Mouse (Mus musculus) embryonic fibroblast, embryonic 13.5 days (primary cell): ENCODE results near the gene Kdm1a. TPM values are rescaled to one million over a fixed set of nuclear protein-coding genes. Genes with fewer than 3 reads are reported as not detected.

Experiments used
- H3K27ac ChIP-seq: 2 replicates; pipeline ENCODE4 v1.5.1; 2012; ENCODE audit warnings: low read length, control low read depth, inconsistent platforms; ENCODE audit not compliant: insufficient read depth
- H3K4me1 ChIP-seq: 2 replicates; pipeline ENCODE4 v1.6.1; 2011; ENCODE audit warnings: low read length; ENCODE audit not compliant: control insufficient read depth, insufficient read depth
- H3K4me3 ChIP-seq: 2 replicates; pipeline ENCODE4 v1.5.1; 2011; ENCODE audit warnings: mild to moderate bottlenecking, control low read depth, low read length; ENCODE audit not compliant: insufficient read depth
- CTCF ChIP-seq: IDR thresholded peaks from 2 replicates; pipeline ENCODE4 v1.5.1; 2011; ENCODE audit warnings: mild to moderate bottlenecking, control low read depth, low read length, moderate library complexity, borderline replicate concordance; ENCODE audit not compliant: insufficient read depth
- POLR2A ChIP-seq: IDR thresholded peaks from 2 replicates; pipeline ENCODE4 v1.6.1; 2011; ENCODE audit warnings: low read depth, mild to moderate bottlenecking, control low read depth, low read length, moderate library complexity
- polyA plus RNA-seq: library from polyadenylated mRNA; stranded (reverse); fragments of >200 nt; gene quantifications from 2 replicates; pipeline ENCODE4 v1.2.4, GENCODE M21; 2011; ENCODE audit warnings: low read depth; ENCODE audit not compliant: missing spikeins, insufficient read length

The Kdm1a gene
- polyA plus RNA-seq, 1 experiment, result 88.7 TPM

GRCm38 (mm10) chr4:136545151-136545550 is 57.4 kb downstream of the Kdm1a start:
- Histone ChIP-seq H3K4me1 (no peaks in the 10 kb centered on the region), H3K4me3 (no peak overlapping the region), H3K27ac (no peak overlapping the region)
- TF ChIP-seq POLR2A, result no peak
- no peak for TF ChIP-seq CTCF

- no peak overlapping the region for H3K4me3 ChIP-seq
These were observed 76.1 kb downstream of the Kdm1a start for GRCm38 (mm10) chr4:136526412-136526811.

GRCm38 (mm10) chr4:136524309-136524708 is 78.2 kb downstream of the Kdm1a start:
- TF ChIP-seq POLR2A (no peak), CTCF (no peak)
- H3K4me3 ChIP-seq, result no peak overlapping the region

More at GRCm38 (mm10) chr4:136526412-136526811, 76.1 kb downstream of the Kdm1a start:
- H3K4me1 ChIP-seq, result peaks cover 2% of the 10 kb centered on the region; the same call in 1 of the 2 replicates
- no peak overlapping the region for H3K27ac ChIP-seq
- TF ChIP-seq CTCF, result peak; percentile 42; the same call in 1 of the 2 replicates
- no peak for TF ChIP-seq POLR2A

GRCm38 (mm10) chr4:136521898-136522297 is 80.6 kb downstream of the Kdm1a start:
- no peak for TF ChIP-seq POLR2A
- no peak for TF ChIP-seq CTCF
- H3K4me1 ChIP-seq, result peaks cover 11% of the 10 kb centered on the region
- peak overlapping the region; percentile 20; the same call in 1 of the 2 replicates for H3K27ac ChIP-seq
- H3K4me3 ChIP-seq, result no peak overlapping the region

More at GRCm38 (mm10) chr4:136524309-136524708, 78.2 kb downstream of the Kdm1a start:
- Histone ChIP-seq H3K27ac (no peak overlapping the region), H3K4me1 (peaks cover 2% of the 10 kb centered on the region; the same call in 1 of the 2 replicates)

GRCm38 (mm10) chr4:136519866-136520265 is 82.7 kb downstream of the Kdm1a start:
- TF ChIP-seq POLR2A (no peak), CTCF (no peak)
- Histone ChIP-seq H3K4me3 (no peak overlapping the region), H3K4me1 (peaks cover 21% of the 10 kb centered on the region), H3K27ac (no peak overlapping the region)

- Histone ChIP-seq H3K27ac (no peak overlapping the region; the same call in 1 of the 2 replicates), H3K4me1 (peaks cover 22% of the 10 kb centered on the region), H3K4me3 (no peak overlapping the region)
- TF ChIP-seq POLR2A, result no peak
- no peak for TF ChIP-seq CTCF
These were observed 83.9 kb downstream of the Kdm1a start for GRCm38 (mm10) chr4:136518576-136518975.

GRCm38 (mm10) chr4:136518141-136518540 is 84.4 kb downstream of the Kdm1a start:
- Histone ChIP-seq H3K4me3 (no peak overlapping the region), H3K4me1 (peaks cover 22% of the 10 kb centered on the region), H3K27ac (peak overlapping the region; percentile 57)
- TF ChIP-seq CTCF, result no peak
- TF ChIP-seq POLR2A, result no peak

GRCm38 (mm10) chr4:136512905-136513304 is 89.6 kb downstream of the Kdm1a start:
- Histone ChIP-seq H3K27ac (no peak overlapping the region), H3K4me1 (peaks cover 27% of the 10 kb centered on the region), H3K4me3 (no peak overlapping the region)
- TF ChIP-seq POLR2A (no peak), CTCF (no peak)

GRCm38 (mm10) chr4:136511708-136512107 is 90.8 kb downstream of the Kdm1a start:
- H3K4me3 ChIP-seq, result no peak overlapping the region
- H3K4me1 ChIP-seq, result peaks cover 22% of the 10 kb centered on the region
- H3K27ac ChIP-seq, result no peak overlapping the region; the same call in 1 of the 2 replicates
- no peak for TF ChIP-seq CTCF
- TF ChIP-seq POLR2A, result no peak

GRCm38 (mm10) chr4:136509857-136510256 is 92.7 kb downstream of the Kdm1a start:
- TF ChIP-seq CTCF (no peak), POLR2A (no peak)
- H3K4me3 ChIP-seq, result no peak overlapping the region
- peaks cover 12% of the 10 kb centered on the region for H3K4me1 ChIP-seq
- H3K27ac ChIP-seq, result no peak overlapping the region
